Mouse (Mus musculus): Measurements from ENCODE around the gene Myh6.

- TF ChIP-seq CTCF (IDR thresholded peaks at IDR 0.05; ENCODE audit: low read depth) (no peak), EP300 (IDR thresholded peaks at IDR 0.05; ENCODE audit: low read depth) (no peak)
These were observed 72.2 kb downstream of the Myh6 start for GRCm38 (mm10) chr14:54894296-54895151.

Measured in heart, postnatal 0 days (tissue).